Mouse (Mus musculus): ENCODE measurements around the gene Tgfbr1.

- TF ChIP-seq E2F4 (IDR thresholded peaks at IDR 0.05; ENCODE audit: borderline replicate concordance, low read depth, low read length) (no peak), ETS1 (IDR thresholded peaks at IDR 0.05; ENCODE audit: low read depth, low read length) (peak; percentile 19; the same call in 1 of the 2 replicates)
These were observed 33.3 kb upstream of the Tgfbr1 start for GRCm38 (mm10) chr4:47319561-47320321.

Data from MEL (cell line).